Mouse (Mus musculus) E14TG2a.4 (cell line): ENCODE data around the gene Ak2.

Experiments
- H3K27me3 ChIP-seq: 2 replicates; pipeline ENCODE4 v1.6.1; 2014; ENCODE audit warnings: low read length, control low read depth; ENCODE audit not compliant: insufficient read depth
- H3K36me3 ChIP-seq: 2 replicates; pipeline ENCODE4 v1.6.1; 2014; ENCODE audit warnings: low read length, control low read depth; ENCODE audit not compliant: insufficient read depth
- H3K4me1 ChIP-seq: replicated peaks from 2 replicates; pipeline ENCODE4 v1.6.1; 2014; ENCODE audit warnings: low read depth, low read length, control low read depth
- H3K4me3 ChIP-seq: replicated peaks from 2 replicates; pipeline ENCODE4 v1.5.1; 2014; ENCODE audit warnings: mild to moderate bottlenecking, low read length
- H3K9me3 ChIP-seq: 2 replicates; pipeline ENCODE4 v1.6.1; 2014; ENCODE audit warnings: low read length, control low read depth
- CTCF ChIP-seq: conservative IDR thresholded peaks from 2 replicates; pipeline ENCODE4 v1.5.1; 2014; ENCODE audit warnings: low read length
- NANOG ChIP-seq: IDR thresholded peaks from 2 replicates; pipeline ENCODE4 v1.6.1; 2014; ENCODE audit warnings: borderline replicate concordance, low read length, mixed read lengths
- POU5F1 ChIP-seq: IDR thresholded peaks from 2 replicates; pipeline ENCODE4 v1.6.1; 2014; ENCODE audit warnings: low read length, borderline replicate concordance

Gene Ak2

GRCm38 (mm10) chr4:128993025-128993662, 1.4 kb downstream of the Ak2 start:
- Histone ChIP-seq H3K27me3 (no peaks in the 10 kb centered on the region), H3K4me3 (peak overlapping the region; percentile 96), H3K4me1 (peaks cover 86% of the 10 kb centered on the region), H3K36me3 (peaks cover 36% of the 10 kb centered on the region), H3K9me3 (no peaks in the 10 kb centered on the region)
- TF ChIP-seq NANOG (no peak), POU5F1 (no peak), CTCF (no peak)

GRCm38 (mm10) chr4:128993675-128994074, 1.9 kb downstream of the Ak2 start:
- Histone ChIP-seq H3K36me3 (peaks cover 38% of the 10 kb centered on the region), H3K4me1 (peaks cover 85% of the 10 kb centered on the region), H3K9me3 (no peaks in the 10 kb centered on the region), H3K4me3 (peak overlapping the region; percentile 96), H3K27me3 (no peaks in the 10 kb centered on the region)
- TF ChIP-seq CTCF = no peak
- TF ChIP-seq POU5F1 = no peak
- TF ChIP-seq NANOG = no peak

GRCm38 (mm10) chr4:128995238-128995637, 3.5 kb downstream of the Ak2 start:
- Histone ChIP-seq H3K4me1 (peaks cover 70% of the 10 kb centered on the region), H3K4me3 (peak overlapping the region; percentile 96; the same call in 1 of the 2 replicates), H3K27me3 (no peaks in the 10 kb centered on the region), H3K36me3 (peaks cover 54% of the 10 kb centered on the region), H3K9me3 (no peaks in the 10 kb centered on the region)
- TF ChIP-seq CTCF (no peak), NANOG (no peak)

GRCm38 (mm10) chr4:128997258-128997657, 5.5 kb downstream of the Ak2 start:
- Histone ChIP-seq H3K27me3 (no peaks in the 10 kb centered on the region), H3K4me1 (peaks cover 59% of the 10 kb centered on the region), H3K4me3 (0 out of 2 replicates have a peak overlapping the region, but pooled peaks have one; percentile 23), H3K9me3 (no peaks in the 10 kb centered on the region), H3K36me3 (peaks cover 74% of the 10 kb centered on the region)
- TF ChIP-seq POU5F1 = no peak
- TF ChIP-seq CTCF = no peak
- TF ChIP-seq NANOG = no peak

GRCm38 (mm10) chr4:128998401-128998800, 6.6 kb downstream of the Ak2 start:
- H3K9me3 ChIP-seq = no peaks in the 10 kb centered on the region
- H3K36me3 ChIP-seq = peaks cover 86% of the 10 kb centered on the region
- TF ChIP-seq POU5F1 (no peak), CTCF (no peak), NANOG (no peak)
- no peak overlapping the region for H3K4me3 ChIP-seq
- H3K4me1 ChIP-seq = peaks cover 65% of the 10 kb centered on the region
- no peaks in the 10 kb centered on the region for H3K27me3 ChIP-seq

GRCm38 (mm10) chr4:129000786-129001185, 9.0 kb downstream of the Ak2 start:
- H3K9me3 ChIP-seq = no peaks in the 10 kb centered on the region
- TF ChIP-seq CTCF = no peak
- no peak for TF ChIP-seq POU5F1
- TF ChIP-seq NANOG = no peak

GRCm38 (mm10) chr4:129003720-129004119, 12.0 kb downstream of the Ak2 start:
- Histone ChIP-seq H3K9me3 (no peaks in the 10 kb centered on the region), H3K27me3 (no peaks in the 10 kb centered on the region), H3K4me3 (no peak overlapping the region), H3K36me3 (peaks cover 98% of the 10 kb centered on the region), H3K4me1 (peaks cover 41% of the 10 kb centered on the region)
- TF ChIP-seq CTCF (no peak), NANOG (no peak), POU5F1 (no peak)

More at GRCm38 (mm10) chr4:129000786-129001185, 9.0 kb downstream of the Ak2 start:
- Histone ChIP-seq H3K27me3 (no peaks in the 10 kb centered on the region), H3K4me1 (peaks cover 54% of the 10 kb centered on the region), H3K4me3 (no peak overlapping the region), H3K36me3 (peaks cover 95% of the 10 kb centered on the region)

- no peaks in the 10 kb centered on the region for H3K9me3 ChIP-seq
- peaks cover 96% of the 10 kb centered on the region for H3K36me3 ChIP-seq
- H3K4me3 ChIP-seq = no peak overlapping the region
- H3K27me3 ChIP-seq = no peaks in the 10 kb centered on the region
- TF ChIP-seq CTCF = no peak
- no peak for TF ChIP-seq NANOG
- TF ChIP-seq POU5F1 = no peak
- peaks cover 57% of the 10 kb centered on the region for H3K4me1 ChIP-seq
Measured at GRCm38 (mm10) chr4:129008006-129008519, 16.3 kb downstream of the Ak2 start.
